Mouse (Mus musculus): ENCODE measurements around the gene Pip5k1a. TPM values are rescaled to one million over a fixed set of nuclear protein-coding genes. Genes with fewer than 3 reads are reported as not detected.

Gene Pip5k1a
- total RNA-seq, 2 experiments from 2014 or later: 23.1 to 26.5 TPM

GRCm38 (mm10) chr3:95010396-95010795 lies 96.3 kb downstream of the Pip5k1a start:
- no peak for DNase-seq

More at GRCm38 (mm10) chr3:95010396-95010795, 96.3 kb downstream of the Pip5k1a start:
- TF ChIP-seq CTCF (IDR thresholded peaks at IDR 0.05): no peak
- Histone ChIP-seq H3K4me3 (no peak overlapping the region), H3K27ac (no peak overlapping the region)
- intact Hi-C loops (cut with DNase I): no loop called here

Small RNAs within 50 kb of the gene (microRNA-seq; reads per million reads assigned to microRNA genes)
- not detected for gene Mir8099-1

Other genes starting within 250 kb of the Pip5k1a start
- gene Psmb4, start 220.0 kb downstream of the Pip5k1a start, total RNA-seq (2021): 100 to 1,000 TPM; 176 to 198 TPM
- gene Selenbp1, start 173.9 kb downstream of the Pip5k1a start, total RNA-seq (2021): 10 to 100 TPM; 10.1 to 28.6 TPM
- 1 to 10 TPM; 4.7 to 5.2 TPM for gene Rfx5, start 152.9 kb downstream of the Pip5k1a start, total RNA-seq (2021)
- 10 to 100 TPM; 23.4 to 24.0 TPM for gene Pi4kb, start 132.2 kb downstream of the Pip5k1a start, total RNA-seq (2021)
- gene Zfp687, start 91.5 kb downstream of the Pip5k1a start, total RNA-seq (2021): 10 to 100 TPM; 10.9 to 11.5 TPM
- gene Psmd4, start 64.3 kb downstream of the Pip5k1a start, total RNA-seq (2021): 100 to 1,000 TPM; 164 to 237 TPM
- gene Vps72, start 4.1 kb upstream of the Pip5k1a start, total RNA-seq (2021): 10 to 100 TPM; 48.9 to 73.2 TPM
- 100 to 1,000 TPM; 598 to 814 TPM for gene Tmod4, start 17.5 kb upstream of the Pip5k1a start, total RNA-seq (2021)
- 10 to 100 TPM; 33.2 to 40.7 TPM for gene Scnm1, start 27.1 kb upstream of the Pip5k1a start, total RNA-seq (2021)
- gene Lysmd1, start 27.2 kb upstream of the Pip5k1a start, total RNA-seq (2021): 1 to 10 TPM; 6.7 to 7.2 TPM
- gene Tnfaip8l2, start 35.4 kb upstream of the Pip5k1a start, total RNA-seq (2021): under 1 TPM; 0.42 to 0.87 TPM
- gene Sema6c, start 53.5 kb upstream of the Pip5k1a start, total RNA-seq (2021): 100 to 1,000 TPM in 1 of 2 experiments, 10 to 100 TPM in 1; 83.4 to 105 TPM
- 10 to 100 TPM in 1 of 2 experiments, 1 to 10 TPM in 1; 9.1 to 12.0 TPM for gene Gabpb2, start 111.0 kb upstream of the Pip5k1a start, total RNA-seq (2021)
- 10 to 100 TPM; 13.7 to 16.4 TPM for gene Cdc42se1, start 121.8 kb upstream of the Pip5k1a start, total RNA-seq (2021)
- gene Mllt11, start 125.2 kb upstream of the Pip5k1a start, total RNA-seq (2021): 10 to 100 TPM; 52.0 to 84.9 TPM
- gene Gm128, start 134.7 kb upstream of the Pip5k1a start, total RNA-seq (2021): under 1 TPM in 1 of 2 experiments, not detected in 1; 0.11 TPM
- gene Bnipl, start 144.3 kb upstream of the Pip5k1a start, total RNA-seq (2021): under 1 TPM in 1 of 2 experiments, not detected in 1; 0.31 TPM
- gene Mindy1, start 174.4 kb upstream of the Pip5k1a start, total RNA-seq (2021): 10 to 100 TPM; 23.9 to 26.4 TPM
- 10 to 100 TPM; 45.8 to 46.9 TPM for gene Prune1, start 175.1 kb upstream of the Pip5k1a start, total RNA-seq (2021)
- gene Anxa9, start 200.2 kb upstream of the Pip5k1a start, total RNA-seq (2021): not detected
- gene Cers2, start 207.9 kb upstream of the Pip5k1a start, total RNA-seq (2021): 10 to 100 TPM; 19.6 to 23.4 TPM

All from gastrocnemius, adult 2 months (tissue).